Mouse (Mus musculus): Measurements from ENCODE around the gene St6galnac3.

- TF ChIP-seq CTCF (conservative IDR thresholded peaks at IDR 0.05 in 1 of 2, IDR thresholded peaks at IDR 0.05 in 1 of 2; ENCODE audit: low read depth in 2 of 2, low read length in 2 of 2), result no peak
- no peak for TF ChIP-seq HCFC1 (IDR thresholded peaks at IDR 0.05; ENCODE audit: low read depth, low read length)
- no peak for TF ChIP-seq USF2 (conservative IDR thresholded peaks at IDR 0.05; ENCODE audit: low read depth, low read length)
- TF ChIP-seq ZKSCAN1 (IDR thresholded peaks at IDR 0.05; ENCODE audit: borderline replicate concordance, low read depth, low read length), result no peak
- TF ChIP-seq POLR2A (IDR thresholded peaks at IDR 0.05; ENCODE audit: low read depth, low read length), result no peak
- TF ChIP-seq CHD2 (IDR thresholded peaks at IDR 0.05; ENCODE audit: low read length), result no peak
- no peak for TF ChIP-seq TCF12 (IDR thresholded peaks at IDR 0.05; ENCODE audit: low read depth, low read length)
- TF ChIP-seq BHLHE40 (IDR thresholded peaks at IDR 0.05; ENCODE audit: low read depth, low read length), result no peak
- TF ChIP-seq UBTF (IDR thresholded peaks at IDR 0.05; ENCODE audit: low read depth, low read length), result no peak
Measured at GRCm38 (mm10) chr3:153744447-153744846, 19.5 kb upstream of the St6galnac3 start.

All from CH12.LX (cell line).